Mouse (Mus musculus): Measurements from ENCODE around the gene Kif2c. TPM values are rescaled to one million over a fixed set of nuclear protein-coding genes. Genes with fewer than 3 reads are reported as not detected.

Kif2c gene
- polyA plus RNA-seq, 1 experiment from 2014 or later: 47.7 TPM

- Histone ChIP-seq H3K9ac (no peak overlapping the region), H3K27ac (no peak overlapping the region), H3K27me3 (replicated peaks) (0 out of 2 replicates have a peak, but pooled peaks cover 9% of the 10 kb centered on the region), H3K4me2 (no peak overlapping the region), H3K4me3 (no peak overlapping the region), H3K9me3 (replicated peaks) (no peaks in the 10 kb centered on the region), H3K4me1 (peaks cover 19% of the 10 kb centered on the region), H3K36me3 (peaks cover 50% of the 10 kb centered on the region)
- ATAC-seq: no peak
- 77% methylated on average over 18 of the region's 18 CpGs for WGBS (ENCODE audit: insufficient replicate concordance)
These were observed 34.3 kb downstream of the Kif2c start for GRCm38 (mm10) chr4:117148047-117148713.

DNA sequence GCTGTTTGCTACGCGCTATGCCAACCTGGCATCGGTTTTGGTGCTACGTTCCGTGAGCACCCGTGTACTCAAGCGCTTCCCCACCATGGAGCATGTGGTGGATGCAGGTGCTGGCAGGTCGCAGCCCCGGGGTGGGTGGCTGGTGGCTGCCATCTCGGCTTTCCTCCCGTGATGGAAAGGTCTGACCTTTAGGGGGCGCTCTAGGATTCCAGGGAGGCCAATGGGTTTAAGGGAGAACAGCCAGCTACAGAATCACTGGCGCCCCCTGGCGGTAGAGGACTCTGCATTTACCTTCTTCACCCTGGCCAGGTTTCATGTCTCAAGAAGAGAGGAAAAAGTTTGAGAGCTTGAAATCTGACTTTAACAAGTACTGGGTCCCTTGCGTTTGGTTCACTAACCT lies 36.3 kb downstream of the Kif2c start:
- Histone ChIP-seq H3K4me2 (no peak overlapping the region), H3K9ac (no peak overlapping the region), H3K36me3 (peaks cover 31% of the 10 kb centered on the region), H3K9me3 (replicated peaks) (no peaks in the 10 kb centered on the region), H3K4me1 (peaks cover 4% of the 10 kb centered on the region), H3K4me3 (no peak overlapping the region), H3K27me3 (replicated peaks) (peaks cover 29% of the 10 kb centered on the region; the same call in 1 of the 2 replicates), H3K27ac (no peak overlapping the region)
- ATAC-seq: peak; percentile 29; the same call in 1 of the 2 replicates
- 36% methylated on average over 15 of the region's 15 CpGs for WGBS (ENCODE audit: insufficient replicate concordance)

- H3K4me2 ChIP-seq: no peak overlapping the region
- no peak overlapping the region for H3K27ac ChIP-seq
- peaks cover 22% of the 10 kb centered on the region for H3K36me3 ChIP-seq
- peaks cover 6% of the 10 kb centered on the region for H3K4me1 ChIP-seq
- H3K4me3 ChIP-seq: no peak overlapping the region
- no peaks in the 10 kb centered on the region for H3K9me3 ChIP-seq (replicated peaks)
- no peak overlapping the region for H3K9ac ChIP-seq
- no peak for ATAC-seq
- H3K27me3 ChIP-seq (replicated peaks): peaks cover 33% of the 10 kb centered on the region; the same call in 1 of the 2 replicates
- 78% methylated on average over 13 of the region's 13 CpGs for WGBS (ENCODE audit: insufficient replicate concordance)
These were observed 37.2 kb downstream of the Kif2c start for GRCm38 (mm10) chr4:117145248-117145647.

DNA sequence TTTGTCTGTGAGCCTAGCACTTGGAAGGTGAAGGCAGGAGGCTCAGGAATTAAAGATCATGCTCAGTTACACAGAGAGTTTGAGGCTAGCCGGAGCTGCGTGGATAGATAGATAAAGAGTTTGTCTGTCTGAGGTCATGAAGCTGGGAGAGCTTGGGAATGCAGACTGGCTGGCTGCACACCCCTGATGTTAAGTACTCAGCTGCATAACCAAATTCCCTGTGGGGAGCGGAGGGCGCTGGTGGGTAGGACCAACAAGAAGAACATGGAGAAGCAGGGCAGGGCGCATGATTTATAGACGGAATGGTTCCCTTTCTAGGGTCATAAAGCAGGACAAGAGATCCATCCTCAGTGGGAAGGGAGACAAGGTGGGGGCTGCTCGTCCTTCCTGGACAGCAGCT lies 39.4 kb downstream of the Kif2c start:
- Histone ChIP-seq H3K36me3 (0 out of 2 replicates have a peak, but pooled peaks cover 3% of the 10 kb centered on the region), H3K27me3 (replicated peaks) (peaks cover 33% of the 10 kb centered on the region; the same call in 1 of the 2 replicates), H3K4me2 (no peak overlapping the region), H3K9me3 (replicated peaks) (no peaks in the 10 kb centered on the region), H3K27ac (no peak overlapping the region), H3K9ac (no peak overlapping the region), H3K4me3 (no peak overlapping the region), H3K4me1 (peaks cover 23% of the 10 kb centered on the region)
- no peak for ATAC-seq
- whole genome bisulfite sequencing (ENCODE audit: insufficient replicate concordance): 54% methylated on average over 7 of the region's 7 CpGs

DNA sequence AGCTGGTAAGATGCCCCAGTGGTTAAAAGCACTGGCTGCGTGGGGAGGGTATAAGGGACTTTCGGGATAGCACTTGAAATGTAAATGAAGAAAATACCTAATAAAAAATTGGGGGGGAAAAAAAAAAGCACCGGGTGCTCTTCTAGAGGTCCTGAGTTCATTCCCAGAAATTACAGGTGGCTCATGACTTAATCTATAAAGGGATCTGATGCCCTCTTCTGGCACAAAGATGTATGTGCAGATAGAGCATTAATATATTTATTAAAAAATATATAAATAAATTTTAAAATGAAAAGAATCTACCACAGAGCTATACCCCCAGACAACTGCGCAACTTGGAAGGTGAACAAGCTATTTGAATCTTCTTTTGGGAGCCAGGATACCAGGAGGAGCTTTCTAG lies 41.8 kb downstream of the Kif2c start:
- no peak overlapping the region for H3K9ac ChIP-seq
- peaks cover 33% of the 10 kb centered on the region; the same call in 1 of the 2 replicates for H3K27me3 ChIP-seq (replicated peaks)
- H3K4me1 ChIP-seq: peaks cover 33% of the 10 kb centered on the region
- H3K9me3 ChIP-seq (replicated peaks): no peaks in the 10 kb centered on the region
- WGBS (ENCODE audit: insufficient replicate concordance): 31% methylated on average over 4 of the region's 4 CpGs
- ATAC-seq: no peak
- H3K4me3 ChIP-seq: no peak overlapping the region
- H3K27ac ChIP-seq: no peak overlapping the region
- no peak overlapping the region for H3K4me2 ChIP-seq
- H3K36me3 ChIP-seq: no peaks in the 10 kb centered on the region

GRCm38 (mm10) chr4:117139217-117139612 lies 43.2 kb downstream of the Kif2c start:
- WGBS (ENCODE audit: insufficient replicate concordance): 3% methylated on average over 2 of the region's 2 CpGs
- Histone ChIP-seq H3K4me2 (no peak overlapping the region), H3K36me3 (no peaks in the 10 kb centered on the region), H3K4me1 (peaks cover 45% of the 10 kb centered on the region), H3K4me3 (no peak overlapping the region), H3K9ac (no peak overlapping the region), H3K9me3 (replicated peaks) (no peaks in the 10 kb centered on the region), H3K27ac (0 out of 2 replicates have a peak overlapping the region, but pooled peaks have one; percentile 3), H3K27me3 (replicated peaks) (peaks cover 30% of the 10 kb centered on the region; the same call in 1 of the 2 replicates)
- 0 out of 2 replicates have a peak, but pooled peaks have one; percentile 13 for ATAC-seq

DNA sequence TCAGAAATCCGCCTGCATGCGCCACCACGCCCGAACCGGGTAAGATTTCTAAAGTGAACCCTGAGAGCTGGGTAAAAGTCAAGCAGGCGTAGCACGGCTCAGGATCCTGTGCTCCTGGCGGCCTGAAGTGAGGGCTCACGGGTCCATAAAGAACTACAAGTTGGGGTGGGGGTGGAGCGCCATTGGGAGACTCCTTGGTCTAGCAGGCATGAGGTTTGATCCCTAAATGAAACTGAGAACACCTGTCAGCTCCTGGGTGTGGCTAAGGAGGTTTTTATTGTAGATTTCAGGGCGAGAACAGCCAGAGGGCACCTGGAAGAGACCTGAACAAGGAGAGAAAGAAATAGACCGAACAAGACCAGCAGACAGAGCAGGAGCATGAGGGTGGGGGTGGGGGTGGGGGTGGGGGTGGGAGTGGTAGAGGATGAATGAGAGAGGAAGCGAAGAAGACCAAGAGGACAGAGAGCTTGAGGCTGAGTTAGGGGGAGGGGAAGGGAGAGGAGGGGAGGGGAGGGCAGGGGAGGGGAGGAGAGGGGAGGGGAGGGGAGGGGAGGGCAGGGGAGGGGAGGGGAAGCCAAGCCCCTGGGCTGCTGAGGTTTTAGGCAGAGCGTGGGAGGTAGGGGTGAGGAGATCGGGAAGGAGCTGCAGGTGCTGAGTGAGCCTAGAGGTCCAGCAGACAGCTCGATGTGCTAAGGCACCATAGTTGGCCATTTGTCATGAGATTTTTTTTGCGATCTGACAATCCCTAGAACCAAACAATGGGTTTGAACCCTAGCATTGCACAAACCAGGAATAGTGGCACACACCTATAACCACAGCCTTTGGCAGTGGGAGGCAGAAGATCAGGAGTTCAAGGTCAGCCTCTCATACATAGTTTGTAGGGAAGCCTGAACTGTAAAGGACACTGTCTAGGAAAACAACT lies 43.9 kb downstream of the Kif2c start:
- no peak for ATAC-seq
- 0 out of 2 replicates have a peak overlapping the region, but pooled peaks have one; percentile 3 for H3K27ac ChIP-seq
- H3K4me2 ChIP-seq: no peak overlapping the region

GRCm38 (mm10) chr4:117136034-117136433 lies 46.4 kb downstream of the Kif2c start:
- Histone ChIP-seq H3K27me3 (replicated peaks) (peaks cover 28% of the 10 kb centered on the region), H3K9ac (peak overlapping the region; percentile 40), H3K4me3 (no peak overlapping the region), H3K4me2 (peak overlapping the region; percentile 46), H3K4me1 (peaks cover 61% of the 10 kb centered on the region), H3K9me3 (replicated peaks) (no peaks in the 10 kb centered on the region), H3K36me3 (0 out of 2 replicates have a peak, but pooled peaks cover 7% of the 10 kb centered on the region), H3K27ac (peak overlapping the region; percentile 75)
- 17% methylated on average over 8 of the region's 8 CpGs for WGBS (ENCODE audit: insufficient replicate concordance)
- ATAC-seq: peak; percentile 67

More for the DNA sequence above, 43.9 kb downstream of the Kif2c start:
- Histone ChIP-seq H3K36me3 (no peaks in the 10 kb centered on the region), H3K4me3 (no peak overlapping the region), H3K9ac (no peak overlapping the region; the same call in 1 of the 2 replicates), H3K4me1 (peaks cover 48% of the 10 kb centered on the region), H3K9me3 (replicated peaks) (no peaks in the 10 kb centered on the region), H3K27me3 (replicated peaks) (peaks cover 27% of the 10 kb centered on the region)
- 57% methylated on average over 16 of the region's 17 CpGs for WGBS (ENCODE audit: insufficient replicate concordance)

DNA sequence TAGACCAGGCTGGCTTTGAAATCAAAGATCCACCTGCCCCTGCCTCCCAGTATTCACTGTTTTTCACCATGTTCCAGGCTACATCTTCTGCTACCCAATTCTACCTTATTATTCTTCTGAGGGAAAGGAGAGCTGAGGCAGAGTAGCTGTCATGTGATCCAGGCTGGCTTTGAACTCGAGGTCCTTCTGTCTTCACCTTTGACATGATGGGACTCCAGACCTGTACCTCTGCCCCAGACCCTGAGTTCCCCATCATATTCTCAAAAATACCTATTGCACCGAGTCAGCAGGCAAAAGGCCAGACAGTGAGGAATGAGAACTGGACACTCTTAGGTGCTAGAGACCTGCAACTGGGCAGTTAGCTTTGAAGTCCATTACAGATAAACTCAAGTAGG lies 47.8 kb downstream of the Kif2c start:
- H3K4me3 ChIP-seq: peak overlapping the region; percentile 85
- ATAC-seq: no peak
- peaks cover 39% of the 10 kb centered on the region for H3K27me3 ChIP-seq (replicated peaks)
- WGBS (ENCODE audit: insufficient replicate concordance): 35% methylated on average over 2 of the region's 2 CpGs
- no peaks in the 10 kb centered on the region for H3K9me3 ChIP-seq (replicated peaks)
- peak overlapping the region; percentile 62 for H3K27ac ChIP-seq
- peaks cover 54% of the 10 kb centered on the region for H3K4me1 ChIP-seq
- peak overlapping the region; percentile 49 for H3K9ac ChIP-seq
- H3K36me3 ChIP-seq: peaks cover 9% of the 10 kb centered on the region; the same call in 1 of the 2 replicates
- peak overlapping the region; percentile 99 for H3K4me2 ChIP-seq

- peaks cover 51% of the 10 kb centered on the region for H3K4me1 ChIP-seq
- H3K36me3 ChIP-seq: peaks cover 12% of the 10 kb centered on the region
- H3K4me3 ChIP-seq: peak within 1 kb of the TSS; percentile 85
- peaks cover 39% of the 10 kb centered on the region for H3K27me3 ChIP-seq (replicated peaks)
- 3% methylated on average over 47 of the region's 48 CpGs for WGBS (ENCODE audit: insufficient replicate concordance)
- H3K27ac ChIP-seq: peak within 1 kb of the TSS; percentile 62
- peak; percentile 84 for ATAC-seq
- peak within 1 kb of the TSS; percentile 99 for H3K4me2 ChIP-seq
- H3K9ac ChIP-seq: peak within 1 kb of the TSS; percentile 84
- H3K9me3 ChIP-seq (replicated peaks): no peaks in the 10 kb centered on the region
These were observed 48.4 kb downstream of the Kif2c start, which contains the start of gene Plk3 for GRCm38 (mm10) chr4:117133817-117134600. Gene Plk3, minus strand, starts transcription at chr4:117133963.

GRCm38 (mm10) chr4:117133366-117133796 lies 49.1 kb downstream of the Kif2c start:
- Histone ChIP-seq H3K4me2 (peak overlapping the region; percentile 99), H3K9me3 (replicated peaks) (no peaks in the 10 kb centered on the region), H3K27me3 (replicated peaks) (peaks cover 39% of the 10 kb centered on the region), H3K27ac (0 out of 2 replicates have a peak overlapping the region, but pooled peaks have one; percentile 58), H3K9ac (peak overlapping the region; percentile 84), H3K36me3 (peaks cover 18% of the 10 kb centered on the region), H3K4me1 (peaks cover 45% of the 10 kb centered on the region), H3K4me3 (peak overlapping the region; percentile 85)
- 0 out of 2 replicates have a peak, but pooled peaks have one; percentile 5 for ATAC-seq
- WGBS (ENCODE audit: insufficient replicate concordance): under 1% methylated on average over 42 of the region's 42 CpGs
